Mouse (Mus musculus): Measurements from ENCODE around the gene Pde8b.

DNA sequence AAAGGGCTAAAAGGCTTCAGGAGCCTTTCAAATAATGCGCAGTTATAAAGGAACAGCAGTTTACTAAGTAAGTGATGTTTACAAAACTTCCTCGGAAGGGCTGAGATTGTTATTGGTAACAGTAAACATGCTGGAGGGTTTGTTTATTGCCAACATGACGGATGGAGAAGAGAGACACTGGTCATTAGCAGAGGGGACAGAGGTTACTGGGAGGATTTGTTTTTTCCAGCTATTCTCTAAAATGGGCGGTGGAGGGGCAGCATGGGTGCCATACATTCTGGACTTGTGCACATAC is 63.4 kb downstream of the Pde8b start:
- TF ChIP-seq CHD2 (IDR thresholded peaks at IDR 0.05; ENCODE audit: low read depth, low read length) = no peak
- TF ChIP-seq MAFK (IDR thresholded peaks at IDR 0.05; ENCODE audit: insufficient read depth, low read depth, low read length) = no peak
- no peak for TF ChIP-seq HCFC1 (IDR thresholded peaks at IDR 0.05; ENCODE audit: borderline replicate concordance, insufficient read depth, low read length)
